Mouse (Mus musculus) granulocyte monocyte progenitor cell, adult 5-6 weeks (primary cell): Measurements from ENCODE around the gene Kdm7a. TPM values are rescaled to one million over a fixed set of nuclear protein-coding genes. Genes with fewer than 3 reads are reported as not detected.

Source experiments
- ATAC-seq: replicated peaks from 2 replicates; pipeline ENCODE4 v1.8.0; 2016; ENCODE audit warnings: mild to moderate bottlenecking, moderate TSS enrichment, inconsistent platforms; ENCODE audit not compliant: poor library complexity, severe bottlenecking
- total RNA-seq, 2 experiments: library from RNA; stranded (forward) in 1 of 2; stranded (reverse) in 1 of 2; fragments of 200-712, 200-1000 nt in 1 of 2; fragments of >200 nt in 1 of 2; fragmentation: Nextera tagmentation in 1 of 2; gene quantifications; 2 replicates each; pipeline ENCODE4 v1.2.3; 2014 to 2017

Kdm7a gene
- 8.2 and 12.2 TPM in 2 replicates for total RNA-seq (2014; fragmentation: Nextera tagmentation)
- 9.9 and 11.0 TPM in 2 replicates for total RNA-seq (2017)

GRCm38 (mm10) chr6:39206581-39207461 is at the start of gene Kdm7a:
TSS of gene Kdm7a (minus strand) at chr6:39206789.
- ATAC-seq, result peak; percentile 41

GRCm38 (mm10) chr6:39255271-39255670 is 48.7 kb upstream of the Kdm7a start:
- ATAC-seq, result no peak

GRCm38 (mm10) chr6:39250055-39250454 is 43.5 kb upstream of the Kdm7a start:
- ATAC-seq, result no peak

DNA sequence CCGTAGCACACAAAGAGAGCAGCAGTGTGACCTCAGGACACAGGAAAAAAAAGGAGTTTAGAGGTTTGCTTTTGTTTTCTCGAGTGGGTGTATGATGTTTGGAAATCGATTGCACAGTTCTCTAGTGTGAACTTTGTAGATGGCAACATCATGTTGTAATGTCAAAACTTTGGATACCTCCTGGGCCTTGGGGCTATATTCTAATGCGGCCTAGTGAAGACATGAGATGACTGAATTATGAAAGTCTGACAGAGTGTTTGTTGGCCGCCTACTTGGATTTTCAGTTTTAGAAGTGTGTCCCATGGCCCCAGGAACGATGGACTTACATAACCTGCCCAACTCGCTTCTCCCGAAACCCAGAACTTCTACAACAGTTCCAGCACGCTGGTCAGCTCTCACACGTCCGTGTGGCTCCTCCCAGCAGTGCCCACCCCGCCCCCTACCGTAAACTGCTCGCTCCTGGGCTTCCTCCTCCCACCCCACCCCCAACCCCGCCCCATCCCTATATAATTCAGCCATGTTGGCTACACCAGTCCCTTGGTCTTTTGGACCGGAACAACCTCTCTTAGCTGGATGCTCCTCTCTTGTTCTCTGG is 42.7 kb upstream of the Kdm7a start:
- no peak for ATAC-seq

DNA sequence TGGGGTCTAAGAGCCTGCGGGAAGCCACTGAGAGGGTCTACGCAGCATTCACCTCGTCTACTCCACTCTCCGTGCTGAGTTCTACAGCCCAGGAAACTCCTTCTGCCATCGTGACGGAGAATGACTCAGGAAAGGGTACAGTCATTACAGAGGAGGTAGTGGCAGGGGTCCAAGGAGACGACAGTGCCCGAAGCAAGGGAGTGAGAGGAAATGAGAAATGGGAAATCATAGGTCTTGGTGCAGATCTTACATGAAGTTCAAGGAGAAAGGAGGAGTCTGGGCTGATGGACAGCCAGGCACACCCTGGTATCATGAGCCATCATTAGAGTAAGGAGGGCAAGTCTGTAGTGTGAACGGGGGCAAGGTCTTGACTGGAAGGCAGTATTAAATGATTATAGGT is 37.5 kb upstream of the Kdm7a start:
- ATAC-seq, result peak; percentile 59

DNA sequence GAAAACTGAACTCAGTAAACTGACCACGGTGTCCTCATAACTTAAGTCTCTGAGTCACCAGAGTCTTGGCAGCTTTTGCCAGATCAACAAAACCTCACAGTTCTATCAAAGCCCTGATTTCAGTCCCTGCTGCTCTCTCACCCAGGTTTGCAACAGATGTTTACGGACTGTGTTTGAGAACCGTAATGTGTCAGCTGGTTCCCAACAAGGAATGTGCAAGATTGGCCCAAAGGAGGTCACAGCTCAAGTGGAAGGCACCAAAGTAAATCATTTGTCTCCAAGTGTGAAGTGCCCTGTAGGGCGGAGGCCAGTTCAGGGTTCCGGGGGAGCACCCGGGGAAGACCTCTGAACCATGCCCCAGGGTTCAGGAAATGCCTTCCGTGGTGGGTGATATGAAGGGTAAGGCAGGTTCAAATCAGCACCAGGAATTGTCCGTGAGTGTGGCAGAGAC is 36.9 kb upstream of the Kdm7a start:
- ATAC-seq, result no peak

- no peak for ATAC-seq
Observed at GRCm38 (mm10) chr6:39242718-39243471, 36.3 kb upstream of the Kdm7a start.

- ATAC-seq, result no peak
Observed at GRCm38 (mm10) chr6:39241421-39241891, 34.9 kb upstream of the Kdm7a start.

DNA sequence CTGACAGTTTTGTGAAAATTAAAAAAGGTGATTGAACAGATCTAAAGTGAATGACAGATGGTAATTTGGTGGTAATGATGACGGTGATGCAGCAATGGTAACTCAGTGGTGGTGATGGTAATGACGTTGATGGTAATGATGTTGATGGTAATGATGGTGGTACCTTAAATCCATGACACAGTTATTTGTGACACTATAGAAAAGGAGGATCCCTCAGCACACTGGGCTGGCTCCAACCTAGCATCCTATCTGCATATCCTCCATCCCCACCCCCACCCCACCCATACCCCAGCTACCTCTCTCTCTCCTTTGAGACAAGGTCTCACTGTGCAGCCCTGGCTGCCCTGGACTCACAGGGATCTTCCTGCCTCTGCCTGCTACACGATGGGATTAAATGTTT is 34.4 kb upstream of the Kdm7a start:
- no peak for ATAC-seq

- ATAC-seq, result no peak
Observed at GRCm38 (mm10) chr6:39237887-39238286, 31.3 kb upstream of the Kdm7a start.

DNA sequence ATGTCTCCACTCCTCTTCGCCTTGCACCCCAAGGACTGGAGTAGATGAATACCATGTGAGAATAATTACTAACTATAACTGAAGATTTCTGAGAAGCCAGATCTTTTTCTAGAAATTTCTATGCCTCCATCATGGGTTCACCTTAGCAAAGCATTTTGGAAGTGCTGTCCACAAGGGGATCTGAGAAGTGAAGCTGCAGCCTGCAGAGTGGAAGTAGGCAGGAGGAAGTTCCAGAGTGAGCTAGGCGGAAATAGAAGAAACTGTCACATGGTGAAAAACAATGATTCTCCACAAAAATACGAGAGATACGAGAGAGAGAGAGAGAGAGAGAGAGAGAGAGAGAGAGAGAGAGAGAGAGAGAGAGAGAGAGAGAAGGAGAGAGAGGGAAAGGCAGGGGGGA is 26.0 kb upstream of the Kdm7a start:
- ATAC-seq, result peak; percentile 62

GRCm38 (mm10) chr6:39230664-39231063 is 24.1 kb upstream of the Kdm7a start:
- peak; percentile 97 for ATAC-seq

DNA sequence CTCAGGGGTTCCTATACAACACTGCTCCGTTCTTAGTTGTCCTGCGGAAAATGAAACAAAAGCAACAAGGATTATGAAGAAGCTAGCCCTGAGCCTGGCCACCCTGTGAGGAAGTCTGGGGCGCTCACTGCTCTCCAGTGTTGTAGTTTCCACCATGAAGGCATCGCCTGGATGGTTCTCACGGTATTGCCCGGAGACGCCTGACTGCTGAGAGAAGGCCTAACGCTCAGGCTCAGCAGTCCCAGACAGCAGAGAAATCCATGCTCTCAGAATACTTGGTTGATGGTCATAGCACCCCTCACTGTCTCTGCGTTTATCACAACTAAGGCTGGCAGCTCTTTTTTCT is 20.0 kb upstream of the Kdm7a start:
- ATAC-seq, result peak; percentile 36; the same call in 1 of the 2 replicates

DNA sequence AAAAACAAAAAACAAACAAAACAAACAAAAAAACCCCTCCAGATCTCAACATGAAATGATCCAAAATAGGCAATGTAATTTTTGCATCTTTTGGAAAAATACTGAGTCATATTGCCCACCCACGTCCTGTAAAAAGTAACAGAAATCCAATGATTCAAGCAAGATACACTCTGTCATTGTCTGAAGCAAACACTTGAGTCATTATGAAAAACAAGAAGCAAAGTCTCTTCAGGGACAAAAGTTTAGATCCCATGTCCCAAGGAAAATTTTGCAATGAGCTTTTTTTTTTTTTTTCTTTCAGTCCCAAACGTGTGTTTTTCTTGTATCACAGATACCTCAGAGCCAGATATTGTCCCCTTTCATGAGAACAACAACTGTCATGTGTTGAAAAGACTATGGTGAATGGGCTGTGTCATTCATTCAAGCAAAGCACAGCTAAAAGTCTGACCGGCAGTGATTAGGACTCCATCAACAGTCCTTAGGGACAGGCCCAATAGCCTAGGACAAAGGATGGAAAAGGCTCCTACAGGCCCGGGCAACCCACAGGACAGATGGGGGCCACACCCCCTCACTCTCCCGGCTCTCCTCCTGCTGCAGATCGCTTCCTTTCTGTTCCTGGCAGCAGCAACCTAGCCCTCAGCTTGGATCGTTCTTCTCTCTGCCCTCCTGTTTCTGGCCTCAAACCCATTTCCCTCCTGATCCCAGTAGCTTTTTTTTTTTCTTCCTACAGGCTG is 19.5 kb upstream of the Kdm7a start:
- ATAC-seq, result no peak

GRCm38 (mm10) chr6:39223328-39223885 is 16.8 kb upstream of the Kdm7a start:
- no peak for ATAC-seq

- ATAC-seq, result peak; percentile 81
Observed at GRCm38 (mm10) chr6:39222487-39222886, 15.9 kb upstream of the Kdm7a start.

DNA sequence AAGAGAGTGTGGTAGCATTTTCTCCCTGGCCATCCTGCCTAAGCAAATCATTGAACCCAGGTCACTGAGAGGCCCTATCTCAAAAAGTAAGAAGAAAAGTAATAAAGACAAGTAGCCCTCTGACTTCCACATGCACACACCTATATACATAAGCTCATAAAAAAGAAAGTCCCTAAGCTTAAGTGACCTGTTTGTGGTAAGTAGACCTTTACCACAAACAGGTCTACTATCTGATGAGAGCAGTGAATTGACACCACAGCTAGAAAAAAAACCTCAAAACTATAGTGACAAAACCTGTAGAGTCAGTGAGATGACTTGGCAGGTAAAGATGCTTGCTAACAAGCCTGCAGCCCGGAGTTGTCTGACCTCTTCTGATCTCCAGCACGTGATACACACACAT is 11.4 kb upstream of the Kdm7a start:
- ATAC-seq, result no peak

DNA sequence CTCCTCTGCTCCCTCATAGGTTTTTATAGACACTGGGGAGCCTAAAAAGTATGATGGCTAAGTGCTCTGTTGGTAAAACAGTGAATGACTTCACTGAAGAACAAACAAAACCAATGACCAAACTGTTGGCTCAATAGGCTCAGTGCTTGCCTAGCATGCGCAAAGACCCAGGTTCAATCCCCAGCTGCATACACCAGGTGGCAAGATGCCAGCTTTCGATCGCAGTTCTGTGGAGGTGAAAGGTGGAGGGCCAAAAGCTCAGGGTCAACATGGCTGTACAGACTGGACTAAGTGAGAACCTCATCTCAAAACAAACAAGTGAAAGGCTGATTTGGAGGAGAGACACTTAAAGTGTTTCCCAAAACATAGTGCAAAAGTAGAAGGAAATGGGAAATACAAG is 10.5 kb upstream of the Kdm7a start:
- no peak for ATAC-seq

GRCm38 (mm10) chr6:39214949-39215606 is 8.5 kb upstream of the Kdm7a start:
- no peak for ATAC-seq
